8 mouse cellular contexts compared by ENCODE assay signal in the genomic region with DNA sequence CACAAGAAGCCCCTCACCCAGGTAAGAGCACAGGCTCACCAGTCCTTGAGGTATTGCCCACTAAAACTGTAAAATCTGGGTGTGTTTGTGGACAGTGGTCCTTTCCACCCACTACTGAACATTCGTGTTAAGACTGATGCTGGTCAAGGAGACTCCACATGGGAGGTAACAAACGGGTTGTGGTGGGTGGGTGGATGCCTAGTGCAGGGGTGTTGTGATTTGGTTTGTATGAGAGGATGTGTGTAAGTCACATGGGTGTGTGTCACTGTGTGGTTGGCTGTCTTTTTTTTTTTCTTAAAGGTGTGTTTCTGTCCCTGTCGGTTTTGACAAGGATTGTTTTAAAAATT. TPM values are rescaled to one million over a fixed set of nuclear protein-coding genes. Genes with fewer than 3 reads are reported as not detected.
DNase-seq lines count a peak whose midpoint lies in the region; ATAC-seq and TF ChIP-seq lines count a peak whose summit lies in the region.

No protein-coding gene starts in this region.

- CTCF ChIA-PET in Patski (lab: Charles Lee) = interaction anchor here (0.9 to 2.5 kb wide), 4 partner anchors 12 to 37 kb away, joined by 3 to 11 read pairs (median 4); no protein-coding TSS in a partner anchor

- no peak for ATAC-seq in kidney, embryonic 16.5 days (ENCODE audit: low FRiP score, low TSS enrichment)
- ATAC-seq in Patski = peak; percentile 45
- peak; percentile 4; the same call in 1 of the 2 replicates for ATAC-seq in forebrain, embryonic 16.5 days

- 8% methylated on average over 3 of the region's 3 CpGs for WGBS in kidney, embryonic 16.5 days
- 0% methylated on average over 3 of the region's 3 CpGs for WGBS in forebrain, embryonic 16.5 days
- WGBS in macrophage (ENCODE audit: missing documents) = 8% methylated on average over 1 of the region's 3 CpGs

- TF ChIP-seq CTCF in Patski (IDR thresholded peaks at IDR 0.05) = no peak

- no peaks in the 10 kb centered on the region for H3K9me3 ChIP-seq in kidney, embryonic 16.5 days (ENCODE audit: low read length)
- no peaks in the 10 kb centered on the region for H3K9me3 ChIP-seq in forebrain, embryonic 16.5 days (ENCODE audit: control insufficient read depth, low read length)

- peak overlapping the region; percentile 82 for H3K4me3 ChIP-seq in kidney, embryonic 16.5 days (ENCODE audit: low read length)
- H3K4me3 ChIP-seq in forebrain, embryonic 16.5 days (replicated peaks; ENCODE audit: low read length) = peak overlapping the region; percentile 69
- H3K4me3 ChIP-seq in macrophage (ENCODE audit: inconsistent target) = peak overlapping the region; percentile 89

- peak overlapping the region; percentile 90 for H3K27ac ChIP-seq in kidney, embryonic 16.5 days (ENCODE audit: low read length)
- H3K27ac ChIP-seq in forebrain, embryonic 16.5 days (ENCODE audit: low read length) = peak overlapping the region; percentile 91
- peak overlapping the region; percentile 92 for H3K27ac ChIP-seq in macrophage

- DNase-seq in kidney, postnatal 4 days = no peak
- DNase-seq in Patski (ENCODE audit: low read depth, low spot score) = no peak
- DNase-seq in layer of hippocampus, adult 9-11 months = no peak
- DNase-seq in thymus, postnatal 14 days = no peak
- no peak for DNase-seq in yolk sac, embryonic 10.5 days (ENCODE audit: low spot score)

- no peaks in the 10 kb centered on the region for H3K27me3 ChIP-seq in kidney, embryonic 16.5 days (ENCODE audit: insufficient read depth, low read length)
- H3K27me3 ChIP-seq in Patski = no peaks in the 10 kb centered on the region
- H3K27me3 ChIP-seq in forebrain, embryonic 16.5 days (replicated peaks; ENCODE audit: control insufficient read depth, insufficient read depth, low read length) = no peaks in the 10 kb centered on the region

- POLR2A ChIA-PET in Patski (lab: Charles Lee) = interaction anchor here (0.7 to 2.1 kb wide), 7 partner anchors 12 to 83 kb away, joined by 3 to 7 read pairs (median 3); a partner anchor contains a TSS

- peak overlapping the region; percentile 89 for H3K9ac ChIP-seq in kidney, embryonic 16.5 days (replicated peaks; ENCODE audit: low read length)
- H3K9ac ChIP-seq in forebrain, embryonic 16.5 days (replicated peaks; ENCODE audit: low read depth, low read length) = peak overlapping the region; percentile 91

- peaks cover 4% of the 10 kb centered on the region; the same call in 1 of the 2 replicates for H3K36me3 ChIP-seq in kidney, embryonic 16.5 days (ENCODE audit: insufficient read depth, low read length)
- no peaks in the 10 kb centered on the region for H3K36me3 ChIP-seq in forebrain, embryonic 16.5 days (ENCODE audit: control insufficient read depth, insufficient read depth)
- H3K36me3 ChIP-seq in macrophage (ENCODE audit: inconsistent target) = peaks cover 23% of the 10 kb centered on the region

- peaks cover 64% of the 10 kb centered on the region for H3K4me1 ChIP-seq in kidney, embryonic 16.5 days (ENCODE audit: insufficient read depth, low read length)
- H3K4me1 ChIP-seq in forebrain, embryonic 16.5 days (replicated peaks; ENCODE audit: control insufficient read depth, insufficient read depth, low read length) = peaks cover 61% of the 10 kb centered on the region

- H3K79me2 ChIP-seq in macrophage (ENCODE audit: inconsistent target) = peaks cover 57% of the 10 kb centered on the region

- in situ Hi-C loops in Patski (cut with MboI; ENCODE audit: low pct_unique_long_range_greater_than_20kb) = no loop called here

- H3K4me2 ChIP-seq in kidney, embryonic 16.5 days (replicated peaks; ENCODE audit: low read depth, low read length) = peak overlapping the region; percentile 88
- peak overlapping the region; percentile 95 for H3K4me2 ChIP-seq in forebrain, embryonic 16.5 days (ENCODE audit: low read length)

RNA-seq across cellular contexts. Expression of a gene that starts 0.9 kb away (rescaled TPM):
- 129 and 132 TPM in 2 replicates for polyA plus RNA-seq in kidney, embryonic 16.5 days (2015; fragmentation: Nextera tagmentation; extraction: Ambion mirVana)
- polyA plus RNA-seq in Patski (2021) (723 TPM), macrophage (2018) (269 to 545 TPM (median 282 TPM) in 3 replicates)
- polyA plus RNA-seq in forebrain, embryonic 16.5 days (2015; fragmentation: Nextera tagmentation; extraction: Ambion mirVana) = 472 and 511 TPM in 2 replicates
- total RNA-seq in macrophage (2018; cell fraction: chromatin; rRNA removed) = 100 to 1,000 TPM in 24 of 26 experiments, 10 to 100 TPM in 2; 60.2 to 246 (median 164) TPM
- 100 to 1,000 TPM; 219 to 439 (median 299) TPM for total RNA-seq in macrophage (2018; cell fraction: cytosol; rRNA removed)
- 100 to 1,000 TPM; 101 to 379 (median 221) TPM for total RNA-seq in macrophage (2018; cell fraction: nucleus; rRNA removed)

RNA-seq across cellular contexts. Expression of a gene that starts 14.0 kb away (rescaled TPM):
- polyA plus RNA-seq in kidney, embryonic 16.5 days (2015; fragmentation: Nextera tagmentation; extraction: Ambion mirVana) = 5.2 and 5.6 TPM in 2 replicates
- polyA plus RNA-seq in Patski (2021) (4.2 TPM), macrophage (2018) (not detected in 3 replicates)
- polyA plus RNA-seq in forebrain, embryonic 16.5 days (2015; fragmentation: Nextera tagmentation; extraction: Ambion mirVana) = 4.7 and 7.2 TPM in 2 replicates
- under 1 TPM in 1 of 26 experiments, not detected in 25; 0.68 TPM for total RNA-seq in macrophage (2018; cell fraction: chromatin; rRNA removed)
- total RNA-seq in macrophage (2018; cell fraction: cytosol; rRNA removed) = not detected
- total RNA-seq in macrophage (2018; cell fraction: nucleus; rRNA removed) = under 1 TPM in 1 of 26 experiments, not detected in 25; 0.30 TPM

RNA-seq across cellular contexts. Expression of a gene that starts 52.5 kb away (rescaled TPM):
- 0.05 TPM in 1 of 2 replicates, not detected in the other for polyA plus RNA-seq in kidney, embryonic 16.5 days (2015; fragmentation: Nextera tagmentation; extraction: Ambion mirVana)
- polyA plus RNA-seq in Patski (2021) (0.06 TPM), macrophage (2018) (not detected in 3 replicates)
- polyA plus RNA-seq in forebrain, embryonic 16.5 days (2015; fragmentation: Nextera tagmentation; extraction: Ambion mirVana) = 0.11 TPM in 1 of 2 replicates, not detected in the other
- total RNA-seq in macrophage (2018; cell fraction: chromatin; rRNA removed) = not detected
- under 1 TPM in 1 of 26 experiments, not detected in 25; 0.07 TPM for total RNA-seq in macrophage (2018; cell fraction: cytosol; rRNA removed)
- total RNA-seq in macrophage (2018; cell fraction: nucleus; rRNA removed) = not detected

RNA-seq across cellular contexts. Expression of a gene that starts 55.7 kb away (rescaled TPM):
- polyA plus RNA-seq in kidney, embryonic 16.5 days (2015; fragmentation: Nextera tagmentation; extraction: Ambion mirVana) = 60.2 and 69.7 TPM in 2 replicates
- polyA plus RNA-seq in Patski (2021) (148 TPM), macrophage (2018) (26.8 to 55.6 TPM (median 36.2 TPM) in 3 replicates)
- 136 and 152 TPM in 2 replicates for polyA plus RNA-seq in forebrain, embryonic 16.5 days (2015; fragmentation: Nextera tagmentation; extraction: Ambion mirVana)
- total RNA-seq in macrophage (2018; cell fraction: chromatin; rRNA removed) = 100 to 1,000 TPM in 2 of 26 experiments, 10 to 100 TPM in 23, 1 to 10 TPM in 1; 8.4 to 182 (median 25.7) TPM
- 10 to 100 TPM; 28.1 to 85.5 (median 42.4) TPM for total RNA-seq in macrophage (2018; cell fraction: cytosol; rRNA removed)
- 100 to 1,000 TPM in 4 of 26 experiments, 10 to 100 TPM in 22; 50.8 to 110 (median 77.3) TPM for total RNA-seq in macrophage (2018; cell fraction: nucleus; rRNA removed)

RNA-seq across cellular contexts. Expression of a gene that starts 57.8 kb away (rescaled TPM):
- polyA plus RNA-seq in kidney, embryonic 16.5 days (2015; fragmentation: Nextera tagmentation; extraction: Ambion mirVana) = 147 and 149 TPM in 2 replicates
- polyA plus RNA-seq in Patski (2021) = 162 TPM
- polyA plus RNA-seq in forebrain, embryonic 16.5 days (2015; fragmentation: Nextera tagmentation; extraction: Ambion mirVana) = 106 and 107 TPM in 2 replicates
- 100 to 1,000 TPM; 126 to 343 (median 201) TPM for total RNA-seq in macrophage (2018; cell fraction: chromatin; rRNA removed)
- 10 to 100 TPM; 39.1 to 80.5 (median 58.1) TPM for total RNA-seq in macrophage (2018; cell fraction: cytosol; rRNA removed)
- 100 to 1,000 TPM in 19 of 26 experiments, 10 to 100 TPM in 7; 74.2 to 226 (median 122) TPM for total RNA-seq in macrophage (2018; cell fraction: nucleus; rRNA removed)
- 45.9 to 68.0 TPM (median 67.8 TPM) in 3 replicates for polyA plus RNA-seq in macrophage (2018)
